29 mouse cellular contexts compared by ENCODE assay signal in genomic region chr15:80916621-80917020, GRCm38 (mm10). TPM values are rescaled to one million over a fixed set of nuclear protein-coding genes. Genes with fewer than 3 reads are reported as not detected.
DNase-seq lines count a peak whose midpoint lies in the region; ATAC-seq and TF ChIP-seq lines count a peak whose summit lies in the region.
"Had no signal": no experiment of that assay in that cellular context is flagged by ENCODE, and none has a peak within 500 bp of the region (broad histone marks: within the 10 kb centered on the region; RNA-seq: fewer than 3 reads in every experiment).

No protein-coding gene starts in this region.

- no peaks in the 10 kb centered on the region for H3K4me1 ChIP-seq in kidney, adult 2 months (ENCODE audit: control insufficient read depth, insufficient read depth, low read length)
- H3K4me1 ChIP-seq in cerebellum, adult 2 months (ENCODE audit: control insufficient read depth, insufficient read depth, low read length) = peaks cover 6% of the 10 kb centered on the region; the same call in 1 of the 2 replicates
- H3K4me1 ChIP-seq: embryonic facial prominence, embryonic 10.5 days; embryonic facial prominence, embryonic 15.5 days; forebrain, embryonic 15.5 days; hindbrain, embryonic 12.5 days; intestine, embryonic 15.5 days; midbrain, embryonic 10.5 days; midbrain, embryonic 15.5 days; neural tube, embryonic 15.5 days; stomach, embryonic 15.5 days had no signal

- no peaks in the 10 kb centered on the region for H3K27me3 ChIP-seq in kidney, adult 2 months (replicated peaks; ENCODE audit: control insufficient read depth, insufficient read depth, low read length)
- no peaks in the 10 kb centered on the region for H3K27me3 ChIP-seq in cerebellum, adult 2 months (ENCODE audit: control insufficient read depth, insufficient read depth, low read length)
- H3K27me3 ChIP-seq: embryonic facial prominence, embryonic 15.5 days; forebrain, embryonic 15.5 days; hindbrain, embryonic 12.5 days; intestine, embryonic 15.5 days; liver, embryonic 13.5 days; midbrain, embryonic 15.5 days; neural tube, embryonic 15.5 days; Patski; stomach, embryonic 15.5 days had no signal

- TF ChIP-seq CTCF in kidney, adult 2 months (conservative IDR thresholded peaks at IDR 0.05; ENCODE audit: insufficient read depth, insufficient read length, low read depth, low read length) = no peak
- TF ChIP-seq CTCF in cerebellum, adult 2 months (IDR thresholded peaks at IDR 0.05; ENCODE audit: borderline replicate concordance, insufficient read depth, low read depth, low read length) = no peak

- ATAC-seq in cerebellum, adult (ENCODE audit: insufficient number of reproducible peaks, low FRiP score, low TSS enrichment) = no peak
- no peak for ATAC-seq in CD4-positive, CD25-positive, alpha-beta regulatory T cell, adult 4 months
- ATAC-seq: forebrain, embryonic 15.5 days; hindbrain, postnatal 0 days; intestine, embryonic 15.5 days; midbrain, embryonic 15.5 days had no signal

- H3K27ac ChIP-seq in kidney, adult 2 months (ENCODE audit: insufficient read depth, low read depth, low read length) = peak overlapping the region; percentile 40; the same call in 1 of the 2 replicates
- H3K27ac ChIP-seq in cerebellum, adult 2 months (ENCODE audit: insufficient read depth, low read length) = no peak overlapping the region; the same call in 1 of the 2 replicates
- H3K27ac ChIP-seq: embryonic facial prominence, embryonic 10.5 days; embryonic facial prominence, embryonic 15.5 days; forebrain, embryonic 15.5 days; hindbrain, embryonic 12.5 days; hindbrain, postnatal 0 days; intestine, embryonic 15.5 days; liver, embryonic 13.5 days; midbrain, embryonic 10.5 days; midbrain, embryonic 15.5 days; neural tube, embryonic 15.5 days; stomach, embryonic 15.5 days had no signal

- peak; percentile 23 for DNase-seq in cerebellum, adult 11-12 months
- peak; percentile 19 for DNase-seq in kidney, adult 2 months
- DNase-seq in kidney, postnatal 36 days = no peak
- DNase-seq in cerebellum, adult 2 months = peak; percentile 37 to 62
- DNase-seq in cerebellum, postnatal 36 days = peak; percentile 24 to 35
- no peak for DNase-seq in spleen, postnatal 14 days (ENCODE audit: low spot score in 2 of 2)
- DNase-seq: adrenal gland, postnatal 14 days; gastrocnemius, postnatal 25 days; heart, adult 18-20 months; heart, postnatal 36 days; kidney, postnatal 4 days; left cerebral cortex, postnatal 4 days; liver, embryonic 13.5 days; lung, adult 2 months; retina, postnatal 1 day; right cerebral cortex, postnatal 14 days had no signal

- WGBS in kidney, adult 2 months = 60% methylated on average over 7 of the region's 7 CpGs
- 30% methylated on average over 7 of the region's 7 CpGs for WGBS in cerebellum, adult 2 months

- no peak for TF ChIP-seq POLR2A in kidney, adult 2 months (IDR thresholded peaks at IDR 0.05; ENCODE audit: low read depth, low read length)
- TF ChIP-seq POLR2A in cerebellum, adult 2 months (IDR thresholded peaks at IDR 0.05; ENCODE audit: borderline replicate concordance, insufficient read depth, low read length) = no peak

- H3K4me3 ChIP-seq in kidney, adult 2 months (ENCODE audit: insufficient read depth, low read depth, low read length) = no peak overlapping the region
- no peak overlapping the region for H3K4me3 ChIP-seq in cerebellum, adult 2 months (replicated peaks; ENCODE audit: insufficient read depth, low read depth, low read length)
- H3K4me3 ChIP-seq: embryonic facial prominence, embryonic 10.5 days; embryonic facial prominence, embryonic 15.5 days; forebrain, embryonic 15.5 days; hindbrain, embryonic 12.5 days; intestine, embryonic 15.5 days; liver, embryonic 13.5 days; midbrain, embryonic 10.5 days; midbrain, embryonic 15.5 days; neural tube, embryonic 15.5 days; stomach, embryonic 15.5 days had no signal

- peaks cover 11% of the 10 kb centered on the region for H3K36me3 ChIP-seq in kidney, adult 2 months (ENCODE audit: control insufficient read depth, insufficient read depth, low read length)

RNA-seq across cellular contexts. Expression of gene Adsl, which starts 31.7 kb away (rescaled TPM):
- 71.2 and 83.9 TPM in 2 replicates for polyA plus RNA-seq in kidney, adult 2 months (2012; rRNA removed)
- 69.7 and 81.2 TPM in 2 replicates for polyA plus RNA-seq in cerebellum, adult 2 months (2012; rRNA removed)
- polyA plus RNA-seq in CD4-positive, CD25-positive, alpha-beta regulatory T cell, adult 4 months (2017; shearing (Covaris generic)) = 100 to 1,000 TPM; 134 to 161 TPM

Comparison
In these comparisons a context has a peak if more than half of its experiments do, and no peak if none do; other contexts are left out.
1. DNase-seq: peak in cerebellum, adult 11-12 months (single experiment), kidney, adult 2 months (single experiment), cerebellum, adult 2 months (2 of 2) and cerebellum, postnatal 36 days (2 of 2); none in kidney, postnatal 36 days (0 of 2) and spleen, postnatal 14 days (0 of 2).